Mouse (Mus musculus) intestine, embryonic 14.5 days (tissue): ENCODE measurements around the gene Serf2. TPM values are rescaled to one million over a fixed set of nuclear protein-coding genes. Genes with fewer than 3 reads are reported as not detected.

ENCODE experiments used
- ATAC-seq: fragments of 200-750 bp; cut with Nextera tagmentation; replicated peaks from 2 replicates; pipeline ENCODE4 v1.8.0; 2017; ENCODE audit warnings: low read depth, moderate number of reproducible peaks, moderate TSS enrichment, moderate library complexity; ENCODE audit not compliant: low FRiP score, low TSS enrichment
- DNase-seq: peaks from one replicate; pipeline ENCODE4 v3.0.0-alpha.2; 2018; ENCODE audit warnings: low spot score
- H3K27ac ChIP-seq: fragments of 300-500 bp; sonication (generic); 2 replicates; pipeline ENCODE4 v1.5.1; 2014; ENCODE audit warnings: low read depth, mild to moderate bottlenecking, control low read depth
- H3K27me3 ChIP-seq: fragments of 300-500 bp; sonication (generic); replicated peaks from 2 replicates; pipeline ENCODE4 v1.6.1; 2014; ENCODE audit warnings: low read length, control low read depth; ENCODE audit not compliant: control insufficient read depth, insufficient read depth
- H3K36me3 ChIP-seq: fragments of 300-500 bp; sonication (generic); 2 replicates; pipeline ENCODE4 v1.6.1; 2014; ENCODE audit warnings: low read length, control low read depth; ENCODE audit not compliant: control insufficient read depth, insufficient read depth
- H3K4me1 ChIP-seq: fragments of 300-500 bp; sonication (generic); replicated peaks from 2 replicates; pipeline ENCODE4 v1.6.1; 2014; ENCODE audit warnings: low read length, control low read depth, mixed read lengths; ENCODE audit not compliant: control insufficient read depth, insufficient read depth
- H3K4me2 ChIP-seq: fragments of 300-500 bp; sonication (generic); 2 replicates; pipeline ENCODE4 v1.6.1; 2014; ENCODE audit warnings: low read length
- H3K4me3 ChIP-seq: fragments of 300-500 bp; sonication (generic); 2 replicates; pipeline ENCODE4 v1.5.1; 2014; ENCODE audit warnings: low read depth, low read length, control low read depth, mixed read lengths
- H3K9ac ChIP-seq: fragments of 300-500 bp; sonication (generic); 2 replicates; pipeline ENCODE4 v1.6.1; 2014; ENCODE audit warnings: mild to moderate bottlenecking, low read length
- H3K9me3 ChIP-seq: fragments of 300-500 bp; sonication (generic); 2 replicates; pipeline ENCODE4 v1.6.1; 2016; ENCODE audit warnings: low read length, control low read depth; ENCODE audit not compliant: control insufficient read depth
- WGBS: fragments of 180-500 bp; shearing (Covaris S2); extraction: QIAGEN DNeasy Blood & Tissue Kit; methylation state at CpG from one replicate; pipeline ENCODE4 v1.1.7; 2014; 5-methylcytosine and 5-hydroxymethylcytosine counted together
- polyA plus RNA-seq: library from polyadenylated mRNA; unstranded; fragments of >200 nt; fragmentation: Nextera tagmentation; extraction: Ambion mirVana; gene quantifications from 2 replicates; pipeline ENCODE4 v1.2.1, GENCODE M21; 2014

Gene Serf2
- polyA plus RNA-seq, 1 experiment from 2014 or later: 576 TPM

DNA sequence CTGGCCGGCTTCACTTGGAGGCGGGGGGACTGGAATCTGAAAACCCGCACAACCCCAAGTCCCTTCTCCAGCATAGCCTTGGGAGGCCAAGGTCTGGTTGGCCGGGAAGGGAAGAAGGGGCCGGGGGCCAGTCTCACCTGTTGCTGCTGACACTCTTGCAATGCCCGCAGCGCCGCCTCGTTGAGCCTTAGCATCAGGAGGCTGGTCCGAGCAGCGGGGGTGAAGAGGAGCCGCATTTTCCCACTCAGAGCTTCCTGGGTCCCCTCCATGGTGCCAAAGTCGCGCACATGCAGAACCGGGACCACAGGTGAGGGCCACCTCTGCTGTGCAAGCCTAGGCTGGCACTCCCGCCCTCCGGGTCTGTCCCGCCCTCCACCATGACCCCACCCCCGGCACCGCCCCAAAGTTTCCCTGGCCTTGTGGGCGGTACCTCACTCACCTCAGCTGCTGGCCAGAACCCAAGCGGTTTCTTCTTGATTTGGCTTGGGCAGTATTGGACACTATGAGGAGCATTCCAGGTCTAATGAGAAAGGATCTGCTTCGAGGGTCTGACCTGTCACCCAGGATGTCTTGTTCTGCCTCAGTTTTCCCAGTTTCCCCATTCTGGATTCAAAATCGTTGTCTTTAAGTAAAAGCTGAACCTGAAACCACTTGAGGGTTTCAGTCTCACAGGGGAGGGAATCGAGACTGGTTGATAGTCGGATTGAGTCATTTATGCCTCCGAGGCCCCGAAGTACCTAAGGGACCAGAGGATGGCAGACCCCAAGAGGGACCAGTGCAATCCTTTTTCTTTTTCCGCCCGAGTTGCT, 6.5 kb upstream of the Serf2 start:
- Histone ChIP-seq H3K9me3 (no peaks in the 10 kb centered on the region), H3K36me3 (peaks cover 20% of the 10 kb centered on the region), H3K27ac (no peak overlapping the region), H3K4me1 (peaks cover 2% of the 10 kb centered on the region; the same call in 1 of the 2 replicates), H3K4me3 (peak overlapping the region; percentile 42), H3K9ac (peak overlapping the region; percentile 23), H3K4me2 (peak overlapping the region; percentile 58), H3K27me3 (peaks cover 6% of the 10 kb centered on the region; the same call in 1 of the 2 replicates)
- ATAC-seq: peak; percentile 83
- 1% methylated on average over 30 of the region's 30 CpGs for WGBS
- DNase-seq: peak; percentile 88

DNA sequence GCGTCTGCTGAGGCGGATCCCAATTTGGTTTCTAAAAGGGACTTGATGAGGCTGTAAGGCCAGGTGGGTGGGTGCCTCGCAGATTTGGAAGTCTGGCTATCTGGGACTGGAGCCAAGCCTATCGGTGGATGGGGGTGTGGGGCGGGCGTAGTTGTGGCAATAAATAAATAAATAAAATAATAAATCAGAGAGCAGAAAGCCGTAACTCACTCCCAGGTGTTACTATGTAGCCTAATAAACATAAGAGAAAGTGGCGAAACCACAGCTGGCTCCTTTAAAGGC, 6.0 kb upstream of the Serf2 start:
- peaks cover 2% of the 10 kb centered on the region; the same call in 1 of the 2 replicates for H3K4me1 ChIP-seq
- H3K27ac ChIP-seq: no peak overlapping the region
- DNase-seq (no peak), ATAC-seq (peak; percentile 0; the same call in 1 of the 2 replicates)
- H3K9ac ChIP-seq: peak overlapping the region; percentile 23
- H3K27me3 ChIP-seq: peaks cover 6% of the 10 kb centered on the region; the same call in 1 of the 2 replicates
- H3K36me3 ChIP-seq: peaks cover 14% of the 10 kb centered on the region
- H3K4me2 ChIP-seq: peak overlapping the region; percentile 58
- WGBS: 8% methylated on average over 8 of the region's 8 CpGs
- peak overlapping the region; percentile 42 for H3K4me3 ChIP-seq
- no peaks in the 10 kb centered on the region for H3K9me3 ChIP-seq

DNA sequence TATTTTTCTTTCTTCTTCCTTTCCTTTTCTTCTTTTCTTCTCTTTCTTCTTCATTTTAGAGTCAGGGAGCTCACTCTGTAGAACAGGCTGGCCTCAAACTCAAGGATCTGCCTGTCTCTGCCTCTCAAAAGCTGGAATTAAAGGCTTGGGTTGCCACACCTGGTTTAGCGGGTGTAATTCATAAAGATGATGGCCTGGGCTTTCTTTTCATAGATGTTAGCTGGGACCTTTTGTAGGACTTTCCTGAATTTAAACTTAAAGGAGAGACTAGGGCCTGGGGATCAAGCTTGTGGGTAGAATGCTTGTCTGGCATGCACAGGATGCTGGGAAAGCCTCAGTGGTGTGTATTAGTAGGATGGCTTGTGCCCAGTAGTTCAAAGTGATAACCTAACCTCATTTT, 4.8 kb upstream of the Serf2 start, which contains the start of gene Ell3:
Ell3 (minus strand) TSS at position 101 of the 400 bp plus-strand sequence.
- DNase-seq (no peak), ATAC-seq (no peak)
- Histone ChIP-seq H3K27ac (no peak within 1 kb of the TSS), H3K27me3 (peaks cover 6% of the 10 kb centered on the region; the same call in 1 of the 2 replicates), H3K4me2 (peak within 1 kb of the TSS; percentile 58), H3K9me3 (no peaks in the 10 kb centered on the region), H3K36me3 (peaks cover 4% of the 10 kb centered on the region), H3K4me3 (no peak within 1 kb of the TSS), H3K9ac (no peak within 1 kb of the TSS), H3K4me1 (peaks cover 2% of the 10 kb centered on the region; the same call in 1 of the 2 replicates)
- WGBS: 88% methylated on average over 1 of the region's 1 CpGs

DNA sequence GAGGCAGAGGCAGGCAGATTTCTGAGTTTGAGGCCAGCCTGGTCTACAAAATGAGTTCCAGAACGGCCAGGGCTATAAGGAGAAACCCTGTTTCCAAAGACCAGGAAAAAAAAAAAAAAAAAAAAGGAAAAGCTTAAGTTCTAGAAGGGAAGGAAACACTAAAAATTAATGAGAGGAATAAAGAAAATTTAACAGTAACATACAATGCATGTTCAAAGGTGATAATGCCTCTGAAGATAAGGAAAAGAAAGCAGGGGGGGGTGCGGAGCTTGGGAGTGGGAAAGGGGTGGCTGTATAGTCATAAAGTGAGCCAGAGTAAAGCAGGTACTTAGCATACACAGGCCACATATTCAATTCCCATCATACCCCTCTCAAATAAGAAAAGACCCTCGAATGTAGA, 3.9 kb upstream of the Serf2 start:
- no peak overlapping the region for H3K9ac ChIP-seq
- H3K4me2 ChIP-seq: no peak overlapping the region
- DNase-seq (no peak), ATAC-seq (no peak)
- H3K27me3 ChIP-seq: peaks cover 6% of the 10 kb centered on the region; the same call in 1 of the 2 replicates
- H3K9me3 ChIP-seq: no peaks in the 10 kb centered on the region
- no peaks in the 10 kb centered on the region for H3K36me3 ChIP-seq
- 85% methylated on average over 3 of the region's 3 CpGs for WGBS
- no peak overlapping the region for H3K27ac ChIP-seq
- H3K4me3 ChIP-seq: no peak overlapping the region
- peaks cover 2% of the 10 kb centered on the region; the same call in 1 of the 2 replicates for H3K4me1 ChIP-seq

DNA sequence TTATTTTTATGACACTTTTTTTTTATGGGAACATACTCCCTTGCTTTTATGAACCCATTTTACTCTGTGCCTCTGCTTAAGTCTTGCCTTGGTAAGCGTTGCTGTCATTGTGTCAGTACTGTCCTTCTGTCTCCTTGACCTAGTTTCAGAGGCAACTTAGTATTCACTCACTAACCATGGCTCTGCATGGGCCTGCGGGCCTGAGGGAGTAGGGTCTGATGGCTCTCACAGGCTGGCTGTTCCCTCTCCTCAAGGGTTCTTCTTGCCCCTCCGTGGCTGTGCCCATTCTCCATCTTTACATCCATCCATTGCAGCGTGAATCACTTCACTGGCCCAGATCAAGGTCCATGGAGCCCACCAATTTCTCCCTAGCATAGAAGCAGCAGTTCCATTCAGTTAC, 2.5 kb upstream of the Serf2 start:
- Histone ChIP-seq H3K9ac (no peak overlapping the region), H3K27ac (no peak overlapping the region), H3K36me3 (peaks cover 8% of the 10 kb centered on the region), H3K27me3 (peaks cover 6% of the 10 kb centered on the region; the same call in 1 of the 2 replicates), H3K4me1 (peaks cover 14% of the 10 kb centered on the region), H3K9me3 (no peaks in the 10 kb centered on the region), H3K4me3 (no peak overlapping the region), H3K4me2 (no peak overlapping the region)
- DNase-seq (no peak), ATAC-seq (no peak)
- 76% methylated on average over 4 of the region's 4 CpGs for WGBS

DNA sequence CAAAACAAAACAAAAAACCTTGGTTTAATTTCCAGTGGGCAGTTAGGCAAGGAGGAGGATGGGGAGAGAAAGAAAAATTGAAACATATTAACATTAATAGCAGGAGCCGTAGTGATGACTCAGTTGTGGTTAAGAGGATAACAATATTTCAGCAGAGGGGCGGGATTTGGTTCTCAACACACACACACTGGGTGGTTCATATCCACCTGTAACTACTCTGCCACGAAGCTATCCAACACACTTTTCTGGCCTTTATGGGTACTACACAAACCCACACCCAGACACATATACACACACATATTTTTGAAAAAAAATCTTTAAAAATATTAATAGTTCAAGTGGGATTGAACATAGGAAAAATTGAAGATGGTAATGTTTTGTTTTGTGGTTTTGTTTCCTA, 2.0 kb upstream of the Serf2 start:
- peaks cover under 1% of the 10 kb centered on the region; the same call in 1 of the 2 replicates for H3K27me3 ChIP-seq

DNA sequence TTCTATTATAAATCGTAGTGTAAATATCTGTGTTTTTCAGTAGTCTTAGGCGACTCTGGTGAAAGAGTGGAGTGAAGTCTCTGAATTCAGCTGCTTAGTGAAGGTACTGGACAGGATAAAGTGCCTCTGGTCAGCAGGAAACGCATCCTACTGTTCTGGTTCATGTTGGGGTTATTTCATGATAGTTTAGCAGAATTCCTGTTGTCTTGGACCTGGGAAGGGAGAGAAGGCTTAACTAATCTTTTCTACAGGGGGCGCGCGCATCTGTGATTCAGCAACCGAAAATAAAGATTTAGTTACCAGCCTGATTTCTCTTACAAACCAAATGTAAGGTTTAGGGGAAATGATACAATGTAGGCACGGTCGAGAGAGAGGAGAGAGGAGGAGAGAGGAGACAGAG, 859 bp upstream of the Serf2 start:
- WGBS: 12% methylated on average over 9 of the region's 9 CpGs
- H3K36me3 ChIP-seq: peaks cover 20% of the 10 kb centered on the region
- H3K27ac ChIP-seq: peak overlapping the region; percentile 93
- peak overlapping the region; percentile 97 for H3K4me3 ChIP-seq
- H3K9me3 ChIP-seq: no peaks in the 10 kb centered on the region
- ATAC-seq (no peak), DNase-seq (peak; percentile 65)
- H3K4me2 ChIP-seq: peak overlapping the region; percentile 88
- peak overlapping the region; percentile 60 for H3K9ac ChIP-seq
- no peaks in the 10 kb centered on the region for H3K27me3 ChIP-seq
- peaks cover 18% of the 10 kb centered on the region for H3K4me1 ChIP-seq

More for the DNA sequence above, 2.0 kb upstream of the Serf2 start:
- Histone ChIP-seq H3K4me3 (no peak overlapping the region), H3K9ac (no peak overlapping the region), H3K4me2 (no peak overlapping the region), H3K4me1 (peaks cover 12% of the 10 kb centered on the region), H3K9me3 (no peaks in the 10 kb centered on the region), H3K27ac (no peak overlapping the region), H3K36me3 (peaks cover 9% of the 10 kb centered on the region)
- ATAC-seq (no peak), DNase-seq (no peak)
- WGBS: 83% methylated on average over 3 of the region's 3 CpGs

DNA sequence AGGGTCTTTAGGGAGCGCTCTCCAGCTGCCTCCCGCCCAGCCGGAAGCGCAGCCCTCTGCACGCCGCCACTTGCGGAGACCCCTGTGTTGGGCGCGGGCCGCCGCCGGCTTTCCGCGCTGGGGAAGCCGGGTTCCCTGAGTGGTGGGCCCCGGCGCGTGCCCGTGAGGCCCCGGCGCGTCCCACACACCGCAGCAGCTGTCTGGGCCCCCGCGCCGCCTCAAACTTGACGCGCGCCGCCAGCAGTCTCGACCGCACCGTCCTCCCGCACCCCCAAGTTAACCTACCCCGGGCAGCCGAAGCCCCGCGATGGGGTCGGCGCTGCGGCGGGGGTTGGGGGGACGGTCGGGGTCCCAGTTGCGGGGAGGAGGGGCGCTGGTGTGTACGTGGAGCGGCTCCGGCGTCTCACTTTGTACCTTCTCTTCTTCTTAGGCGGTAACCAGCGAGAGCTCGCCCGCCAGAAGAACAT, 583 bp downstream of the Serf2 start:
- no peaks in the 10 kb centered on the region for H3K27me3 ChIP-seq
- ATAC-seq: peak; percentile 64
- peak overlapping the region; percentile 94 for H3K4me2 ChIP-seq
- H3K4me1 ChIP-seq: peaks cover 18% of the 10 kb centered on the region
- 0% methylated on average over 54 of the region's 54 CpGs for WGBS
- H3K36me3 ChIP-seq: peaks cover 31% of the 10 kb centered on the region
- peak overlapping the region; percentile 95 for H3K27ac ChIP-seq
- no peaks in the 10 kb centered on the region for H3K9me3 ChIP-seq
- H3K4me3 ChIP-seq: peak overlapping the region; percentile 97
- H3K9ac ChIP-seq: peak overlapping the region; percentile 93
- peak; percentile 72 for DNase-seq
